Mouse (Mus musculus) limb, embryonic 14.5 days (tissue): Measurements from ENCODE around the gene Cdc45. TPM values are rescaled to one million over a fixed set of nuclear protein-coding genes. Genes with fewer than 3 reads are reported as not detected.

Experiments used
- ATAC-seq: fragments of 200-750 bp; cut with Nextera tagmentation; 2 replicates; pipeline ENCODE4 v1.8.0; 2017; ENCODE audit warnings: low read depth, moderate number of reproducible peaks, moderate TSS enrichment; ENCODE audit not compliant: low FRiP score
- DNase-seq: peaks from one replicate; pipeline ENCODE4 v3.0.0-alpha.2; 2015; ENCODE audit warnings: low spot score
- H3K27ac ChIP-seq: fragments of 300-500 bp; sonication (generic); replicated peaks from 2 replicates; pipeline ENCODE4 v1.5.1; 2014; ENCODE audit warnings: low read depth, mild to moderate bottlenecking, low read length, moderate library complexity, mixed read lengths
- H3K27me3 ChIP-seq: fragments of 300-500 bp; sonication (generic); 2 replicates; pipeline ENCODE4 v1.6.1; 2014; ENCODE audit warnings: low read length, mixed read lengths; ENCODE audit not compliant: control insufficient read depth, insufficient read depth
- H3K36me3 ChIP-seq: fragments of 300-500 bp; sonication (generic); 2 replicates; pipeline ENCODE4 v1.6.1; 2014; ENCODE audit warnings: mild to moderate bottlenecking, low read length, moderate library complexity, mixed read lengths; ENCODE audit not compliant: control insufficient read depth, insufficient read depth
- H3K4me1 ChIP-seq: fragments of 300-500 bp; sonication (generic); 2 replicates; pipeline ENCODE4 v1.6.1; 2014; ENCODE audit warnings: antibody characterized with exemption, low read length, mixed read lengths; ENCODE audit not compliant: control insufficient read depth, insufficient read depth
- H3K4me2 ChIP-seq: fragments of 300-500 bp; sonication (generic); replicated peaks from 2 replicates; pipeline ENCODE4 v1.6.1; 2014; ENCODE audit warnings: low read depth, mild to moderate bottlenecking, low read length, moderate library complexity; ENCODE audit not compliant: severe bottlenecking
- H3K4me3 ChIP-seq: fragments of 300-500 bp; sonication (generic); replicated peaks from 2 replicates; pipeline ENCODE4 v1.5.1; 2014; ENCODE audit warnings: low read length
- H3K9ac ChIP-seq: fragments of 300-500 bp; sonication (generic); 2 replicates; pipeline ENCODE4 v1.6.1; 2014; ENCODE audit warnings: mild to moderate bottlenecking, low read depth, low read length, moderate library complexity; ENCODE audit not compliant: severe bottlenecking
- H3K9me3 ChIP-seq: fragments of 300-500 bp; sonication (generic); 2 replicates; pipeline ENCODE4 v1.6.1; 2016; ENCODE audit warnings: low read length; ENCODE audit not compliant: control insufficient read depth
- POLR2A ChIP-seq: fragments of 200-500 bp; IDR thresholded peaks from 2 replicates; pipeline ENCODE4 v1.8.0; 2012; ENCODE audit warnings: inconsistent platforms, mild to moderate bottlenecking, moderate library complexity, borderline replicate concordance; ENCODE audit not compliant: insufficient read depth, insufficient read length; ENCODE audit errors: extremely low read depth
- WGBS: fragments of 180-500 bp; shearing (Covaris S2); extraction: QIAGEN DNeasy Blood & Tissue Kit; methylation state at CpG from one replicate; pipeline ENCODE4 v1.1.7; 2014; 5-methylcytosine and 5-hydroxymethylcytosine counted together
- polyA plus RNA-seq, 2 experiments: library from polyadenylated mRNA; depleted of rRNA in 1 of 2; stranded (reverse) in 1 of 2; unstranded in 1 of 2; fragments of >200 nt; fragmentation: Nextera tagmentation in 1 of 2; extraction: Ambion mirVana in 1 of 2; gene quantifications; 2 replicates each; pipeline versions ENCODE4 v1.2.1 to v1.2.3; 2012 to 2014

The Cdc45 gene
- polyA plus RNA-seq, 2 experiments: 39.8 to 52.5 TPM

GRCm38 (mm10) chr16:18775621-18776555, 35.9 kb downstream of the Cdc45 start:
- Histone ChIP-seq H3K4me2 (peak overlapping the region; percentile 68; the same call in 1 of the 2 replicates), H3K9me3 (0 out of 2 replicates have a peak, but pooled peaks cover 2% of the 10 kb centered on the region), H3K36me3 (no peaks in the 10 kb centered on the region), H3K9ac (no peak overlapping the region), H3K27me3 (peaks cover 40% of the 10 kb centered on the region), H3K4me3 (0 out of 2 replicates have a peak overlapping the region, but pooled peaks have one; percentile 42), H3K4me1 (peaks cover 9% of the 10 kb centered on the region), H3K27ac (no peak overlapping the region)
- WGBS: 31% methylated on average over 18 of the region's 18 CpGs
- DNase-seq (no peak), ATAC-seq (no peak)
- TF ChIP-seq POLR2A: no peak

- no peak overlapping the region for H3K4me2 ChIP-seq
- no peak overlapping the region for H3K27ac ChIP-seq
- DNase-seq (no peak), ATAC-seq (no peak)
- H3K9me3 ChIP-seq: 0 out of 2 replicates have a peak, but pooled peaks cover 2% of the 10 kb centered on the region
- H3K9ac ChIP-seq: no peak overlapping the region
- H3K4me3 ChIP-seq: no peak overlapping the region
- peaks cover 34% of the 10 kb centered on the region for H3K27me3 ChIP-seq
- peaks cover 9% of the 10 kb centered on the region for H3K4me1 ChIP-seq
- H3K36me3 ChIP-seq: no peaks in the 10 kb centered on the region
- 45% methylated on average over 2 of the region's 2 CpGs for WGBS
- no peak for TF ChIP-seq POLR2A
Measured at GRCm38 (mm10) chr16:18773936-18774335, 37.9 kb downstream of the Cdc45 start.

- no peak for DNase-seq
- Histone ChIP-seq H3K27me3 (no peaks in the 10 kb centered on the region), H3K4me2 (no peak overlapping the region), H3K4me1 (no peaks in the 10 kb centered on the region), H3K9ac (no peak overlapping the region), H3K9me3 (0 out of 2 replicates have a peak, but pooled peaks cover 2% of the 10 kb centered on the region), H3K36me3 (no peaks in the 10 kb centered on the region), H3K27ac (no peak overlapping the region), H3K4me3 (no peak overlapping the region)
- WGBS: 82% methylated on average over 1 of the region's 1 CpGs
- no peak for ATAC-seq
- no peak for TF ChIP-seq POLR2A
Measured at GRCm38 (mm10) chr16:18769501-18769900, 42.3 kb downstream of the Cdc45 start.

GRCm38 (mm10) chr16:18766390-18766789, 45.4 kb downstream of the Cdc45 start:
- Histone ChIP-seq H3K27ac (no peak overlapping the region), H3K4me1 (no peaks in the 10 kb centered on the region), H3K4me3 (no peak overlapping the region), H3K9me3 (no peaks in the 10 kb centered on the region), H3K9ac (no peak overlapping the region), H3K4me2 (no peak overlapping the region), H3K27me3 (no peaks in the 10 kb centered on the region), H3K36me3 (no peaks in the 10 kb centered on the region)
- TF ChIP-seq POLR2A: no peak
- ATAC-seq (no peak), DNase-seq (no peak)
- WGBS: 75% methylated on average over 4 of the region's 4 CpGs

GRCm38 (mm10) chr16:18762960-18763359, 48.8 kb downstream of the Cdc45 start:
- Histone ChIP-seq H3K27ac (no peak overlapping the region), H3K27me3 (no peaks in the 10 kb centered on the region), H3K9me3 (no peaks in the 10 kb centered on the region), H3K4me1 (no peaks in the 10 kb centered on the region), H3K4me3 (no peak overlapping the region), H3K36me3 (no peaks in the 10 kb centered on the region), H3K9ac (no peak overlapping the region), H3K4me2 (no peak overlapping the region)
- no peak for TF ChIP-seq POLR2A
- ATAC-seq (no peak; the same call in 1 of the 2 replicates), DNase-seq (no peak)
- 48% methylated on average over 3 of the region's 3 CpGs for WGBS
